Mouse (Mus musculus): ENCODE data around the gene Otulin.

Otulin gene

GRCm38 (mm10) chr15:27616159-27616558 lies 14.3 kb downstream of the Otulin start:
- DNase-seq (ENCODE audit: low read depth): no peak

GRCm38 (mm10) chr15:27613255-27613654 lies 17.2 kb downstream of the Otulin start:
- no peak for DNase-seq (ENCODE audit: low read depth)

GRCm38 (mm10) chr15:27612533-27613221 lies 17.8 kb downstream of the Otulin start:
- DNase-seq (ENCODE audit: low read depth): peak; percentile 87

GRCm38 (mm10) chr15:27609554-27609953 lies 20.9 kb downstream of the Otulin start:
- DNase-seq (ENCODE audit: low read depth): no peak

- peak; percentile 52 for DNase-seq (ENCODE audit: low read depth)
Measured at GRCm38 (mm10) chr15:27605252-27605651, 25.2 kb downstream of the Otulin start.

GRCm38 (mm10) chr15:27604558-27604957 lies 25.9 kb downstream of the Otulin start:
- DNase-seq (ENCODE audit: low read depth): no peak

- no peak for DNase-seq (ENCODE audit: low read depth)
Measured at GRCm38 (mm10) chr15:27600524-27600923, 30.0 kb downstream of the Otulin start.

GRCm38 (mm10) chr15:27598786-27599385 lies 31.6 kb downstream of the Otulin start:
- DNase-seq (ENCODE audit: low read depth): no peak

GRCm38 (mm10) chr15:27597516-27597915 lies 33.0 kb downstream of the Otulin start:
- peak; percentile 54 for DNase-seq (ENCODE audit: low read depth)

- DNase-seq (ENCODE audit: low read depth): peak; percentile 93
Measured at GRCm38 (mm10) chr15:27596463-27597140, 33.9 kb downstream of the Otulin start.

- DNase-seq (ENCODE audit: low read depth): no peak
Measured at GRCm38 (mm10) chr15:27595560-27595959, 34.9 kb downstream of the Otulin start.

- DNase-seq (ENCODE audit: low read depth): no peak
Measured at GRCm38 (mm10) chr15:27594973-27595372, 35.5 kb downstream of the Otulin start.

- DNase-seq (ENCODE audit: low read depth): no peak
Measured at GRCm38 (mm10) chr15:27593717-27594116, 36.8 kb downstream of the Otulin start.

GRCm38 (mm10) chr15:27592620-27593320 lies 37.7 kb downstream of the Otulin start:
- no peak for DNase-seq (ENCODE audit: low read depth)

- DNase-seq (ENCODE audit: low read depth): no peak
Measured at GRCm38 (mm10) chr15:27590812-27591211, 39.7 kb downstream of the Otulin start.

- no peak for DNase-seq (ENCODE audit: low read depth)
Measured at GRCm38 (mm10) chr15:27588087-27588826, 42.2 kb downstream of the Otulin start.

- DNase-seq (ENCODE audit: low read depth): no peak
Measured at GRCm38 (mm10) chr15:27586093-27586480, 44.4 kb downstream of the Otulin start.

GRCm38 (mm10) chr15:27585466-27586092 lies 44.9 kb downstream of the Otulin start:
- DNase-seq (ENCODE audit: low read depth): no peak

- DNase-seq (ENCODE audit: low read depth): no peak
Measured at GRCm38 (mm10) chr15:27583620-27584019, 46.9 kb downstream of the Otulin start.

GRCm38 (mm10) chr15:27583042-27583441 lies 47.5 kb downstream of the Otulin start:
- DNase-seq (ENCODE audit: low read depth): peak; percentile 60

- DNase-seq (ENCODE audit: low read depth): peak; percentile 66
Measured at GRCm38 (mm10) chr15:27582428-27582827, 48.1 kb downstream of the Otulin start.
